Mouse (Mus musculus) brown adipose tissue, adult 24 weeks (tissue): ENCODE results near the gene Gm5447. TPM values are rescaled to one million over a fixed set of nuclear protein-coding genes. Genes with fewer than 3 reads are reported as not detected.

Source experiments
- H3K27ac ChIP-seq: fragments of 200-500 bp; replicated peaks from 2 replicates; pipeline ENCODE4 v1.5.1; 2012; ENCODE audit warnings: low read depth, mild to moderate bottlenecking, low read length
- H3K4me1 ChIP-seq: fragments of 200-500 bp; 2 replicates; pipeline ENCODE4 v1.6.1; 2012; ENCODE audit warnings: low read length, mixed read lengths; ENCODE audit not compliant: control insufficient read depth, insufficient read depth, insufficient read length
- H3K4me3 ChIP-seq: fragments of 200-500 bp; 2 replicates; pipeline ENCODE4 v1.5.1; 2012; ENCODE audit warnings: low read depth, mild to moderate bottlenecking, low read length, moderate library complexity; ENCODE audit not compliant: insufficient read depth
- polyA plus RNA-seq: library from polyadenylated mRNA; stranded (reverse); fragments of >200 nt; gene quantifications from 2 replicates; pipeline ENCODE4 v1.2.4, GENCODE M21; 2012; ENCODE audit not compliant: missing spikeins, insufficient read depth, insufficient read length

The Gm5447 gene
- polyA plus RNA-seq, 1 experiment = not detected

DNA sequence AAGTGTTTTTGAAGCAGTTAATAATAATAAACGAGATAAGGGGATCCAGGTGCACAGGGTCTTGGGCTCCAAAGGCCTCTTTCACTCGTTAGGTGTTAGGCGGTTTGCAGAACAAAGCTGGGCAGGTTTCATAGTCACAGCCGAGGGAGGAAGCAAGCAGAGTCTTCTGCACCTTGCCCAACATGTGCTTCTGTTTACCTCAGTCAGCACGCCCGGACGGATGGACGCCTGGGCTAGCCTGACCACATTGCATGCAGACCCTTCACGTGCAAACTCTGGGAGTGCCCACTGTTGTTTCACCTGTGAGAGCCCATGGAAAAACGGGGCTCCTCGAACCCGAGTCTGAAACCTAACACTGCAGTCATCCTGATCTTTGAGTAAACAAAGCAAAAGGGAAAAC is 30.5 kb downstream of the Gm5447 start:
- H3K27ac ChIP-seq = no peak overlapping the region
- H3K4me1 ChIP-seq = no peaks in the 10 kb centered on the region
- no peak overlapping the region for H3K4me3 ChIP-seq

- H3K4me3 ChIP-seq = no peak overlapping the region
- no peak overlapping the region for H3K27ac ChIP-seq
- no peaks in the 10 kb centered on the region for H3K4me1 ChIP-seq
Observed at GRCm38 (mm10) chr13:31004995-31005394, 31.0 kb downstream of the Gm5447 start.

- H3K4me3 ChIP-seq = no peak overlapping the region
- H3K27ac ChIP-seq = no peak overlapping the region
- no peaks in the 10 kb centered on the region for H3K4me1 ChIP-seq
Observed at GRCm38 (mm10) chr13:31017545-31017944, 43.5 kb downstream of the Gm5447 start.

DNA sequence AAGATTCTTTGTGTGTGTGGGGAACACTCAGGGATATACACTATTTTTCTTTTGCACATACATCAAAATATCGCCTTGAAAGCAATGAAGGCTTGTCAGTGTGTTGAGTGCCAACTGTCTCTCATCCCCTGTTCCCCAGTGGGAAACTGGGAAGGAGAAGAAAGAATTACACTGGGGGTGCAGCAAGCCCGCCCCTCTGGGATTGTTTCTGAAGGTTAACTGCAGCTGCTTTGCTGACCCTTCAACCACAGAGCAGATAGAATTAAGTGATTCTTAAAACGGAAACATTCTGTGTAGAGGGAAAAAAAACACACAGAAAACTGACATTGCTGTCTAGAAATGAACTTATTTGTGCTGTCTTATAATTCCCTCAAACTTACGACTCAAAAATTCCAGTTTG is 47.5 kb downstream of the Gm5447 start:
- Histone ChIP-seq H3K4me1 (no peaks in the 10 kb centered on the region), H3K27ac (no peak overlapping the region)

GRCm38 (mm10) chr13:31021927-31022326 is 47.9 kb downstream of the Gm5447 start:
- no peak overlapping the region for H3K27ac ChIP-seq
- no peaks in the 10 kb centered on the region for H3K4me1 ChIP-seq
- H3K4me3 ChIP-seq = no peak overlapping the region

More for the DNA sequence above, 47.5 kb downstream of the Gm5447 start:
- H3K4me3 ChIP-seq = no peak overlapping the region

DNA sequence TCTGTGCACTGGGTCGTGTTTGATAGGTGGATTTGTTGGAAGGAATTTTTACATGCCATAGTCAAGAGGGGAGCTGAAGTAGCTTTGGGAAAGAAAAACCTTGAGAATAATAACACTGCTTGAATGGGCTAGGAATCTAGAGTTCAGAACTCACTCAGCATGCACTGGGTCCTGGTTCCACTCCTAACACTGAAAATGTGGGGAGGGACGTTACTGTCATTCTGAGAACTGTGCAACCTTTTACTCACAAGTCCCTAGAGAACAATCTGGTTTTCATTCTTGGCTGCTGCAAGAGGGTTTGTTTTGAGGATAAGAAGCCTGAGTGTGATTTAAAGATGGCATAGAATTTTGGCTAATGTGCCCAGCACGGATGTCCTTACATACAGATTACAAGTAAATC is 49.7 kb downstream of the Gm5447 start:
- Histone ChIP-seq H3K4me1 (no peaks in the 10 kb centered on the region), H3K27ac (no peak overlapping the region), H3K4me3 (no peak overlapping the region)

Other genes with a start within 250 kb of the Gm5447 start
- gene Irf4, start 225.0 kb upstream of the Gm5447 start, polyA plus RNA-seq = 2.7 and 8.0 TPM in 2 replicates
- not detected in 2 replicates for gene Hus1b, start 26.4 kb upstream of the Gm5447 start, polyA plus RNA-seq
- gene Exoc2, start 111 bp upstream of the Gm5447 start, polyA plus RNA-seq = 9.1 and 9.2 TPM in 2 replicates